Mouse (Mus musculus) cerebellum, adult 2 months (tissue): ENCODE results near the gene Ppp1r35.

ENCODE experiments used
- CTCF ChIP-seq: fragments of 200-500 bp; IDR thresholded peaks from 2 replicates; pipeline ENCODE4 v1.5.1; 2011; ENCODE audit warnings: low read depth, mild to moderate bottlenecking, control low read depth, low read length, moderate library complexity, borderline replicate concordance; ENCODE audit not compliant: insufficient read depth
- POLR2A ChIP-seq: fragments of 200-500 bp; IDR thresholded peaks from 2 replicates; pipeline ENCODE4 v1.6.1; 2011; ENCODE audit warnings: low read length, control low read depth, borderline replicate concordance; ENCODE audit not compliant: insufficient read depth

- no peak for TF ChIP-seq CTCF
- TF ChIP-seq POLR2A, result no peak
These were observed 18.0 kb downstream of the Ppp1r35 start for GRCm38 (mm10) chr5:137796606-137797005.
